Mouse (Mus musculus): ENCODE measurements at regions not wholly inside any gene's neighbourhood (a gene's known extent, or its start where the extent isn't known, plus 50 kb on each side); places are given as distances from the start of the nearest gene placed in this dataset.
A peak's percentile ranks its signal among the peaks of the same experiment; 100 is the strongest.

GRCm38 (mm10) chr2:172690931-172691651 lies 141.7 kb downstream of the Tfap2c start:
- no peak for DNase-seq (ENCODE audit: extremely low spot score, low read depth, low spot score)

- no peak for DNase-seq (ENCODE audit: extremely low spot score, low read depth, low spot score)
These were observed 149.6 kb downstream of the Tfap2c start for GRCm38 (mm10) chr2:172698961-172699360.

DNA sequence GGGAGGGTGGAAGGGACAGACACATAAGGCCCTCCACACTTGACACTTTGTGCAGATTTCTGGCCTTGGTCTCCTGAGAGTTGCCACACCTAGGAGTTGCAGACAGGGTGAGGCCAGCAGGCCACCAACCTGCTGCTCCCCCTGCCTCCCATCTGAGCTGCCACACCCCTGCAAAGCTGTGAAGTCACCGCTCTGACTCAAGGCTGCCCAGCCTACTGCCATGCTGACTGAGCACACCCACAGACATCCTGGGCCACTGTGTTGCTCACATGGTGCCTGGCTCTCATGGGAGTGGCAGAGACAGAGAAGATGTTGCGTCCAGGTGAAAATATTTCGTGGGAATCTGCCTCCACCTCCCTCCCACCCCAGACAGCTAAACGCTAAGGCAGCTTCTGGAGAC lies 150.3 kb downstream of the Tfap2c start:
- no peak for DNase-seq (ENCODE audit: extremely low spot score, low read depth, low spot score)

DNA sequence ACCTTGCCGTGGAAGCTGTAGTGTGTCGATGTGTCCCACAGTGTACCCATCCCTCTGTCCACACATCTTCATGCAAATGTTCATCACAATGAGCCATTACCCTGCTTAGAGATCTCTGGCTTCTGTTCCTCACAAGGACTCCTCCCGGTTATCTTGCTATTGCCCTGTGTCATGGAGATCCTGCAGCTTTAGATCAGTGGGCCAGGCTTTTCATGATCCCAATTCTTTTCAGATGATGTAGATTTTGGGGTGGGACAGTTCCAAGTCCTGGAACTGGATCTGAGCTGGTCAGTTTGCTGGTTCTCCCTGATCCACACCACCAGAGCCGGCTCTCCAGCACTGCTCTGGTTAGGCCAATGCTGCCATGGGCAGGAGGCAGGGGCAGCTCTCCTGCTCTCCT lies 161.2 kb downstream of the Tfap2c start:
- no peak for DNase-seq (ENCODE audit: extremely low spot score, low read depth, low spot score)

DNA sequence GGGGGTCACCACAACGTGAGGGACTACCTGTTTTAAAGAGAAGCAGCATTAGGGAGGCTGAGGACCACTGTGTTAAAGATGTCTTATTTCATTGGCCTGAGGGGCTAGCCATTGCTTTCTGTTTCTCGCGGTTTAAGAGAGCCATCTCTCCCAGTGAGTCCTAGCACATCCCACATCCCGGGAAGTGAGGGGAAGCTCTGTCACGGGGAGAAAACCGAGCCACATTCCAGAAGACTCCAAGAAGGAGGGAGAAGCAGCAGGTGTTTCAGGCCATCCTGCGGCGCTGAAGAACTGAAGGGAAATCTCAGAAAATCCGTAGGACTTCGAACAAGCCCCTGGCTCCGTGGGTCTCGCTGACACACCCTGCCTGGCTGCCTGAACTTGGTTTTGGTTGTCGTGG lies 177.3 kb downstream of the Tfap2c start:
- DNase-seq (ENCODE audit: extremely low spot score, low read depth, low spot score): no peak

- DNase-seq (ENCODE audit: extremely low spot score, low read depth, low spot score): no peak
These were observed 178.2 kb downstream of the Tfap2c start for GRCm38 (mm10) chr2:172727576-172727975.

- no peak for DNase-seq (ENCODE audit: extremely low spot score, low read depth, low spot score)
These were observed 178.9 kb downstream of the Tfap2c start for GRCm38 (mm10) chr2:172728240-172728821.

GRCm38 (mm10) chr2:172729151-172729550 lies 179.8 kb downstream of the Tfap2c start:
- DNase-seq (ENCODE audit: extremely low spot score, low read depth, low spot score): no peak

DNA sequence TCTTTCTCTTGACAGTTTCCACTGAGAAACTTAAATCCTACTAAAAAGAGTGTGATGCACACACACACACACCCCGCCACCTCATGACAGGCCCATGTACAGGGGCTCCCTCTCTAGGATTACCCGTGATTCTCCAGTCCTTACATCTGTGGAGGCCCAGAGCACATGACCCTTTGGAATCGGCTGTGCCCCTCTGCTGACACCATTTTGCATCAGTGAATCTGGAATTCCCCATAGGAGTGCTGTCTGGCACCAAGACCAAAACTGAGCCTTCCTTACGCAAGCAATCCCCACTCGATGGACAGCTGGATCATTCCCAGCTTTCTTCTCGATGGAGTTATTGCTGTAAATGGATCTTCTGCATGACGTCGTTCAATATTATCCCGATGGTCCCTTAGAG lies 180.3 kb downstream of the Tfap2c start:
- no peak for DNase-seq (ENCODE audit: extremely low spot score, low read depth, low spot score)

DNA sequence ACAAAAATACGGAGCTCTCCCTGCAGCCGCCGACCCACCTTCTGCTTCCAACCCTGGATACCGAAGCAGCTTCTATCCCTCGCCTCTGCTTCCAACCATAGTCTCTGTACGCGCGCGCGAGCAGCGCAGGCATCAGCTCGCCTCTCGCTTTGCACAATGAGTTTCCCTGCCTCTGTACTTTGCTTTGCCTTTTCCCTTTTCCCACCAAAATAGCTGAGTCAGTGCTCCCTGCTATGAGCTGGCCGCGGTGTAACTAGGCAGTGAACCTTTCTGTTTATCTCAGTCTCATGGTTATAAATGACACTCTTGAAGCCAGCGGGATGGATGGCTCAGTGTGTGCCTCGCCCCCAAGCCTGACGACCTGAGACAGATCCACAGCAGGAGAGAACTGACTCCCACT lies 182.0 kb downstream of the Tfap2c start:
- no peak for DNase-seq (ENCODE audit: extremely low spot score, low read depth, low spot score)

- no peak for DNase-seq (ENCODE audit: extremely low spot score, low read depth, low spot score)
These were observed 183.2 kb downstream of the Tfap2c start for GRCm38 (mm10) chr2:172732453-172733210.

DNA sequence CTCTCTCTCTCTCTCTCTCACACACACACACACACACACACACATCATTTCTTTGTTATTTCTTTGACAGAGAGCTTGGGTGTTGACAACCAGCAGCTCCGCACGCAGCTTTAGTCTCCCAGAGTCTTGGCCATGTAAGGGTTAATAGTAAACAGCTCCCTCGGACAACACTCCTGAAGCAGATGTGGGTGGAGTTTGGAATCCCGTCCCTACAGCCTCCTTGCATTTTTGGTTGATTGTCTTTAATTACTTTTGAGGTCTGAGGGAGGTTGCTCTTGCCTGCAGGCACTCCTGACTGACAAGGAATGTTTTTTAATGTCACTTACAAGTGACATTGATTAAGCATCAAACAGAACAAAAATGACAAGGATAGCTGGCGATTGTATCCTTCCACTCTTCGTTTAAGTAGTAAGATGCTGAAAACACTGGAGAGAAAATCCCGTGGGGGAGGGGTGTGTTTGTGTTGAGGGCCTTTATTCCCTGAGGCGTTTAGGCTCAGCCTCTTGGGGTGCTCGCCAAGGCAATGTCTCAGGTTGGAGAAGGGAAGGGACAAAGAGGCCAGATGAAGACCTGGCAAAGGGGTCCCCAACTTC lies 184.1 kb downstream of the Tfap2c start:
- DNase-seq (ENCODE audit: extremely low spot score, low read depth, low spot score): no peak

DNA sequence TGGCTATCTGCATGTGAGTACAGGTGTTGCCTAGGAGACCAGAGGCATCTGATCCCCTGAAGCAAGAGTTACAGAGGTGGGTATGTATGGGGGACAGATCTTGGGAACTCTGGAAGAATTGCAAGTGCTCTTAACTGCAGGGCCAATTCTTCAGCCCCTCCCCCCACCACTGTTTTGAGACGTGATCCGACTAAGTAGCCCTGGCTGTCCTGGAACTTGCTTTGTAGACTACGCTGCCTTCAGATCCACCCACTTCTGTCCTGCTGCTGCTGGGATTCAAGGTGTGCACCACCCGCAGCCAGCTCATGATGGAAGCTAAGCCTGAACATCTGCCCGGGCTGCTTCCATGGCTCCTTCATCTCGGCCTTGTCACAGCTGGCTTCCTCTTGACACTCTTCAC lies 186.2 kb downstream of the Tfap2c start:
- DNase-seq (ENCODE audit: extremely low spot score, low read depth, low spot score): no peak

- DNase-seq (ENCODE audit: extremely low spot score, low read depth, low spot score): no peak
These were observed 189.7 kb downstream of the Tfap2c start for GRCm38 (mm10) chr2:172739041-172739491.

DNA sequence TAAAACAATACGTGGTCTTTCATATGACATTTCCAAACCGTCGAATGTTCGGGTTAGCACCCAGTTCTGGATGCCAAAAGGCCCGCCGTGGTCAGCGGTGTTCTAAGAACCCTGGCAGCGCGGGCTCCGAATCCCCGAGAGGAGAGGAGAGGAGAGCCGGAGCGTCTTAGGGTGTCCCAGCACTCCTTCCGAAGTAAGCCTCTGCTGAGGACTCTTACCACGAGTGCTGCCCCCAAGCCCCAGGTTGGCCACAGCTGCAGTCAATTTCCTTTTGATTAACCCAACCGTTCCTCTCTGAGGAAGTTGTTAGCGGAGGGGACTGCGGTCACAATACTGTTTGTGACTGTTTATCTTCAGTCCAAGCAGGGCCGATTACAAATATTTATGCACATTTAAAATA lies 190.1 kb downstream of the Tfap2c start:
- no peak for DNase-seq (ENCODE audit: extremely low spot score, low read depth, low spot score)

GRCm38 (mm10) chr2:172751364-172751763 lies 188.8 kb downstream of the Bmp7 start:
- no peak for DNase-seq (ENCODE audit: extremely low spot score, low read depth, low spot score)

- no peak for DNase-seq (ENCODE audit: extremely low spot score, low read depth, low spot score)
These were observed 184.2 kb downstream of the Bmp7 start for GRCm38 (mm10) chr2:172755686-172756471.

GRCm38 (mm10) chr2:172756472-172756860 lies 183.7 kb downstream of the Bmp7 start:
- DNase-seq (ENCODE audit: extremely low spot score, low read depth, low spot score): no peak

DNA sequence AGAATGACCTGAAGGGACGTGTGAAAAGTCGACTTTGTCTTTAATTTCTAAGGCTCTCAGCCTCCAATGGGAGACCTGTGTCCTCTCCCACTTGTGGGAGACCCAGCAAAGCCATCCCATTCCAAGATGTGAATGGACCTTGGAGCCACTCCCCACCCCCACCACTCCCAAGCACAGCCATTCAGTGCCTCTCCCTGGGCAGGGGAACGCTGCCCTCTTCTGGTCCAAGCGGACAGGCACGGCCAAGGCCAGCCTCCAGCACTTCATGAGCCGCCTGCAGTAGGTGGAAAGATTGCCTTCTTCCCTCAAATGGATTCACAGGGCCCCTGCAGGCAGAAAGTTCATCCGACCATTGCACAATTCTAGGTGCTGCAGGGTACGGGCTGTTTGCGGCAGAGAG lies 181.6 kb downstream of the Bmp7 start:
- peak; percentile 44 for DNase-seq (ENCODE audit: extremely low spot score, low read depth, low spot score)

DNA sequence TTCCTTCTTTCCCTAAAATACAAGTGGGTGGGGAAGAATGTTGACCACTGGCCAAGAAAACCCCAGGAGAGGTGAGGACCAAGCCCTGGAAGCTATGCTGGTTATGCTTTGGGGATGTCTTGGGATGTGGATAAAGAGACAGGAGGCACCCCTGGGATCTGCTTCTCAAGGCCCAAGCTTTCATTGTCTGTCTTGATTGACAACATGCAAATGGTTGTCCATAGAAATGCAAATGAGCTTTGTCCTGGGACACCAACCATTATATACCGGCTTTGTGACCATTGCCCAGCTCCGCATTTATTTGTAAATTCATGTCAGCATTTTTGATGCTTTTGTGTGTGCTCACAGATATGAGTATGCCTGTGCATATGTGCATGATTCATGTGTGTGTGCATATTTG lies 174.9 kb downstream of the Bmp7 start:
- DNase-seq (ENCODE audit: extremely low spot score, low read depth, low spot score): no peak

- DNase-seq (ENCODE audit: extremely low spot score, low read depth, low spot score): no peak
These were observed 173.7 kb downstream of the Bmp7 start for GRCm38 (mm10) chr2:172766403-172766802.
